Comparison of ENCODE assay signal across 8 mouse cellular contexts in genomic region chr1:72141893-72142480, GRCm38 (mm10).
DNase-seq lines count a peak whose midpoint lies in the region; ATAC-seq and TF ChIP-seq lines count a peak whose summit lies in the region.

No protein-coding gene starts in this region.

- H3K4me1 ChIP-seq in hindbrain, embryonic 14.5 days (replicated peaks; ENCODE audit: control insufficient read depth, insufficient read depth, low read length), result no peaks in the 10 kb centered on the region
- no peaks in the 10 kb centered on the region for H3K4me1 ChIP-seq in small intestine, adult 2 months (ENCODE audit: control insufficient read depth, insufficient read depth, insufficient read length, low read length)

- peak overlapping the region; percentile 13; the same call in 1 of the 2 replicates for H3K4me3 ChIP-seq in hindbrain, embryonic 14.5 days (replicated peaks; ENCODE audit: low read length)
- no peak overlapping the region for H3K4me3 ChIP-seq in small intestine, adult 2 months (ENCODE audit: low read depth, low read length)

- no peak for TF ChIP-seq POLR2A in small intestine, adult 2 months (IDR thresholded peaks at IDR 0.05; ENCODE audit: low read depth, low read length)

- intact Hi-C loops in left cerebral cortex, postnatal 14 days (cut with DNase I), result no loop called here

- H3K36me3 ChIP-seq in hindbrain, embryonic 14.5 days (replicated peaks; ENCODE audit: control insufficient read depth, insufficient read depth), result no peaks in the 10 kb centered on the region
- no peaks in the 10 kb centered on the region for H3K36me3 ChIP-seq in small intestine, adult 2 months (ENCODE audit: control insufficient read depth, insufficient read depth, low read length)

- 4% methylated on average over 11 of the region's 11 CpGs for WGBS in hindbrain, embryonic 14.5 days
- WGBS in small intestine, adult 2 months, result 9% methylated on average over 11 of the region's 11 CpGs

- peak overlapping the region; percentile 41 for H3K4me2 ChIP-seq in hindbrain, embryonic 14.5 days (replicated peaks)

- ATAC-seq in erythroblast, adult 5-6 weeks (replicated peaks; ENCODE audit: low FRiP score, poor library complexity, severe bottlenecking), result peak; percentile 70; the same call in 1 of the 2 replicates
- peak; percentile 88 for ATAC-seq in hindbrain, embryonic 14.5 days (ENCODE audit: low FRiP score)
- peak; percentile 97 for ATAC-seq in megakaryocyte-erythroid progenitor cell, adult 5-6 weeks (replicated peaks; ENCODE audit: low FRiP score, low TSS enrichment, poor library complexity, severe bottlenecking)

- 0 out of 2 replicates have a peak overlapping the region, but pooled peaks have one; percentile 41 for H3K27ac ChIP-seq in hindbrain, embryonic 14.5 days
- no peak overlapping the region for H3K27ac ChIP-seq in small intestine, adult 2 months (ENCODE audit: insufficient read depth, low read depth, low read length)

- no peaks in the 10 kb centered on the region for H3K9me3 ChIP-seq in hindbrain, embryonic 14.5 days (ENCODE audit: control insufficient read depth, low read length)

- no peaks in the 10 kb centered on the region for H3K27me3 ChIP-seq in hindbrain, embryonic 14.5 days (ENCODE audit: control insufficient read depth, insufficient read depth, low read length)
- no peaks in the 10 kb centered on the region for H3K27me3 ChIP-seq in small intestine, adult 2 months (ENCODE audit: control insufficient read depth, insufficient read depth, low read length)

- peak; percentile 29 for DNase-seq in ovary, postnatal 36 days (ENCODE audit: low spot score)
- no peak for DNase-seq in ovary, postnatal 10 days (ENCODE audit: low spot score)
- DNase-seq in brain, adult 2 months (ENCODE audit: low read depth, low spot score), result peak; percentile 91
- peak; percentile 95 for DNase-seq in hindbrain, embryonic 14.5 days (ENCODE audit: low spot score)
- DNase-seq in left cerebral cortex, postnatal 14 days (ENCODE audit: low spot score in 2 of 2), result peak; percentile 49 to 70

- TF ChIP-seq CTCF in small intestine, adult 2 months (IDR thresholded peaks at IDR 0.05; ENCODE audit: extremely low read depth, insufficient read length, insufficient replicate concordance, low read depth, low read length), result peak; percentile 80; the same call in 1 of the 2 replicates

- H3K9ac ChIP-seq in hindbrain, embryonic 14.5 days, result peak overlapping the region; percentile 49
